Mouse (Mus musculus) C2C12 (cell line): Measurements from ENCODE around the gene Chrm2.

Source experiments
- CEBPB ChIP-seq: IDR thresholded peaks from one replicate; pipeline ENCODE4 v1.6.1; 2011; ENCODE audit warnings: low read depth, mild to moderate bottlenecking, control low read depth, moderate library complexity
- CTCF ChIP-seq: IDR thresholded peaks from one replicate; pipeline ENCODE4 v1.5.1; 2011; ENCODE audit not compliant: control insufficient read depth, insufficient read depth, insufficient read length
- FOSL1 ChIP-seq: IDR thresholded peaks from one replicate; pipeline ENCODE4 v1.8.0; 2011; ENCODE audit warnings: mild to moderate bottlenecking, low read length; ENCODE audit not compliant: poor library complexity, insufficient read depth, severe bottlenecking
- MAX ChIP-seq: IDR thresholded peaks from one replicate; pipeline ENCODE4 v1.6.1; 2011; ENCODE audit warnings: mild to moderate bottlenecking, control low read depth
- MYOG ChIP-seq: IDR thresholded peaks from one replicate; pipeline ENCODE4 v1.6.1; 2011; ENCODE audit not compliant: control insufficient read depth, insufficient read length; ENCODE audit errors: extremely low read depth

GRCm38 (mm10) chr6:36566886-36567285 lies 179.0 kb downstream of the Chrm2 start:
- TF ChIP-seq MYOG (no peak), MAX (no peak), CTCF (no peak), CEBPB (no peak), FOSL1 (no peak)
